In genomic region chrX:129784062-129784461, GRCm38 (mm10) we compare ENCODE assay signal across 29 mouse cellular contexts. TPM values are rescaled to one million over a fixed set of nuclear protein-coding genes. Genes with fewer than 3 reads are reported as not detected.
DNase-seq lines count a peak whose midpoint lies in the region; ATAC-seq and TF ChIP-seq lines count a peak whose summit lies in the region.
"Had no signal": no experiment of that assay in that cellular context is flagged by ENCODE, and none has a peak within 500 bp of the region (broad histone marks: within the 10 kb centered on the region; RNA-seq: fewer than 3 reads in every experiment).

No protein-coding gene starts in this region.

- no peak for ATAC-seq in kidney, embryonic 16.5 days (ENCODE audit: low FRiP score, low TSS enrichment)
- peak; percentile 34; the same call in 1 of the 2 replicates for ATAC-seq in liver, embryonic 15.5 days (ENCODE audit: insufficient read depth)
- no peak for ATAC-seq in liver, embryonic 12.5 days
- peak; percentile 77 for ATAC-seq in liver, postnatal 0 days
- ATAC-seq: forebrain, embryonic 15.5 days; hindbrain, embryonic 16.5 days had no signal

- peak; percentile 24 for DNase-seq in kidney, adult 11 months
- DNase-seq in kidney, postnatal 10 days, result peak; percentile 8
- DNase-seq in liver, postnatal 0 days, result peak; percentile 12
- no peak for DNase-seq in embryo, embryonic 10.5 days (ENCODE audit: low spot score)
- DNase-seq: adrenal gland, adult 8-10 months; cerebellum, adult 2 months; cerebellum, postnatal 25 days; embryo, embryonic 11 days; gastrocnemius, postnatal 25 days; heart, adult 11 months; layer of hippocampus, postnatal 36 days; left cerebral cortex, postnatal 4 days; lung, adult 2 months; lung, postnatal 4 days; thymus, postnatal 4 days had no signal

- 69% methylated on average over 5 of the region's 5 CpGs for WGBS in kidney, embryonic 16.5 days
- WGBS in liver, embryonic 15.5 days (ENCODE audit: insufficient replicate concordance), result 51% methylated on average over 5 of the region's 5 CpGs
- 72% methylated on average over 5 of the region's 5 CpGs for WGBS in liver, embryonic 12.5 days (ENCODE audit: insufficient replicate concordance)
- 63% methylated on average over 5 of the region's 5 CpGs for WGBS in liver, postnatal 0 days (ENCODE audit: insufficient replicate concordance)

- no peak overlapping the region for H3K4me2 ChIP-seq in kidney, embryonic 16.5 days (replicated peaks; ENCODE audit: low read depth, low read length)
- no peak overlapping the region for H3K4me2 ChIP-seq in liver, embryonic 15.5 days
- H3K4me2 ChIP-seq in liver, embryonic 12.5 days, result no peak overlapping the region
- peak overlapping the region; percentile 35; the same call in 1 of the 2 replicates for H3K4me2 ChIP-seq in liver, postnatal 0 days (ENCODE audit: low read depth, low read length)
- H3K4me2 ChIP-seq: embryonic facial prominence, embryonic 12.5 days; forebrain, embryonic 15.5 days; heart, embryonic 15.5 days; midbrain, embryonic 12.5 days; neural tube, embryonic 13.5 days had no signal

- no peak overlapping the region for H3K9ac ChIP-seq in kidney, embryonic 16.5 days (replicated peaks; ENCODE audit: low read length)
- no peak overlapping the region for H3K9ac ChIP-seq in liver, embryonic 15.5 days
- no peak overlapping the region for H3K9ac ChIP-seq in liver, embryonic 12.5 days
- no peak overlapping the region for H3K9ac ChIP-seq in liver, postnatal 0 days (replicated peaks)
- H3K9ac ChIP-seq: embryonic facial prominence, embryonic 12.5 days; forebrain, embryonic 15.5 days; heart, embryonic 15.5 days; midbrain, embryonic 12.5 days; neural tube, embryonic 13.5 days had no signal

- H3K36me3 ChIP-seq in kidney, embryonic 16.5 days (ENCODE audit: insufficient read depth, low read length), result no peaks in the 10 kb centered on the region
- H3K36me3 ChIP-seq in liver, embryonic 15.5 days (replicated peaks), result no peaks in the 10 kb centered on the region
- no peaks in the 10 kb centered on the region for H3K36me3 ChIP-seq in liver, embryonic 12.5 days
- H3K36me3 ChIP-seq in liver, postnatal 0 days (replicated peaks; ENCODE audit: insufficient read depth, low read length), result no peaks in the 10 kb centered on the region
- H3K36me3 ChIP-seq: embryonic facial prominence, embryonic 12.5 days; forebrain, embryonic 10.5 days; forebrain, embryonic 15.5 days; G1E; heart, embryonic 10.5 days; heart, embryonic 15.5 days; midbrain, embryonic 12.5 days; neural tube, embryonic 13.5 days had no signal

- no peak for TF ChIP-seq EP300 in liver, postnatal 0 days (IDR thresholded peaks at IDR 0.05; ENCODE audit: low read depth)

- H3K4me3 ChIP-seq in kidney, embryonic 16.5 days (ENCODE audit: low read length), result no peak overlapping the region
- no peak overlapping the region for H3K4me3 ChIP-seq in liver, embryonic 15.5 days (replicated peaks)
- no peak overlapping the region for H3K4me3 ChIP-seq in liver, embryonic 12.5 days
- H3K4me3 ChIP-seq in liver, postnatal 0 days (ENCODE audit: low read depth, low read length), result no peak overlapping the region
- H3K4me3 ChIP-seq: embryonic facial prominence, embryonic 12.5 days; forebrain, embryonic 10.5 days; forebrain, embryonic 15.5 days; heart, embryonic 10.5 days; heart, embryonic 15.5 days; megakaryocyte, embryonic 14.5 days; midbrain, embryonic 12.5 days; myocyte; neural tube, embryonic 13.5 days had no signal

- no peaks in the 10 kb centered on the region for H3K4me1 ChIP-seq in kidney, embryonic 16.5 days (ENCODE audit: insufficient read depth, low read length)
- H3K4me1 ChIP-seq in liver, embryonic 15.5 days (replicated peaks), result no peaks in the 10 kb centered on the region
- H3K4me1 ChIP-seq in liver, embryonic 12.5 days, result no peaks in the 10 kb centered on the region
- no peaks in the 10 kb centered on the region for H3K4me1 ChIP-seq in liver, postnatal 0 days (ENCODE audit: insufficient read depth)
- H3K4me1 ChIP-seq: embryonic facial prominence, embryonic 12.5 days; forebrain, embryonic 10.5 days; forebrain, embryonic 15.5 days; heart, embryonic 10.5 days; heart, embryonic 15.5 days; midbrain, embryonic 12.5 days; neural tube, embryonic 13.5 days had no signal

- H3K27ac ChIP-seq in kidney, embryonic 16.5 days (ENCODE audit: low read length), result no peak overlapping the region
- no peak overlapping the region for H3K27ac ChIP-seq in liver, embryonic 15.5 days (replicated peaks)
- no peak overlapping the region for H3K27ac ChIP-seq in liver, embryonic 12.5 days
- H3K27ac ChIP-seq in liver, postnatal 0 days (ENCODE audit: low read depth), result no peak overlapping the region
- H3K27ac ChIP-seq: embryonic facial prominence, embryonic 12.5 days; forebrain, embryonic 10.5 days; forebrain, embryonic 15.5 days; heart, embryonic 10.5 days; heart, embryonic 15.5 days; midbrain, embryonic 12.5 days; neural tube, embryonic 13.5 days had no signal

- no peaks in the 10 kb centered on the region for H3K27me3 ChIP-seq in kidney, embryonic 16.5 days (ENCODE audit: insufficient read depth, low read length)
- no peaks in the 10 kb centered on the region for H3K27me3 ChIP-seq in liver, embryonic 15.5 days
- H3K27me3 ChIP-seq in liver, embryonic 12.5 days (replicated peaks), result no peaks in the 10 kb centered on the region
- no peaks in the 10 kb centered on the region for H3K27me3 ChIP-seq in liver, postnatal 0 days (ENCODE audit: insufficient read depth, low read length)
- H3K27me3 ChIP-seq: embryonic facial prominence, embryonic 12.5 days; forebrain, embryonic 15.5 days; heart, embryonic 15.5 days; megakaryocyte, embryonic 14.5 days; midbrain, embryonic 12.5 days; neural tube, embryonic 13.5 days had no signal

- no peak for TF ChIP-seq CTCF in liver, postnatal 0 days (IDR thresholded peaks at IDR 0.05; ENCODE audit: low read depth)

- H3K9me3 ChIP-seq in kidney, embryonic 16.5 days (ENCODE audit: low read length), result no peaks in the 10 kb centered on the region
- H3K9me3 ChIP-seq in liver, embryonic 15.5 days (replicated peaks), result no peaks in the 10 kb centered on the region
- H3K9me3 ChIP-seq in liver, embryonic 12.5 days (replicated peaks), result no peaks in the 10 kb centered on the region
- no peaks in the 10 kb centered on the region for H3K9me3 ChIP-seq in liver, postnatal 0 days (ENCODE audit: low read length)
- H3K9me3 ChIP-seq: embryonic facial prominence, embryonic 12.5 days; forebrain, embryonic 10.5 days; forebrain, embryonic 15.5 days; G1E; heart, embryonic 10.5 days; heart, embryonic 15.5 days; megakaryocyte, embryonic 14.5 days; midbrain, embryonic 12.5 days; neural tube, embryonic 13.5 days had no signal

RNA-seq across cellular contexts. Expression of gene Diaph2, which starts 34.5 kb away (rescaled TPM):
- polyA plus RNA-seq in kidney, embryonic 16.5 days (2015; fragmentation: Nextera tagmentation; extraction: Ambion mirVana), result 4.4 and 5.2 TPM in 2 replicates
- 1.0 and 1.5 TPM in 2 replicates for polyA plus RNA-seq in liver, embryonic 15.5 days (2015; fragmentation: Nextera tagmentation; extraction: Ambion mirVana)
- 1.5 and 1.7 TPM in 2 replicates for polyA plus RNA-seq in liver, embryonic 12.5 days (2016; fragmentation: Nextera tagmentation; extraction: Ambion mirVana)
- polyA plus RNA-seq in liver, postnatal 0 days (2015; fragmentation: Nextera tagmentation; extraction: Ambion mirVana), result 1.8 and 2.4 TPM in 2 replicates
- polyA plus RNA-seq: G1E had no signal

Comparison
In these comparisons a context has a peak if more than half of its experiments do, and no peak if none do; other contexts are left out.
1. ATAC-seq: peak in liver, embryonic 15.5 days (single experiment) and liver, postnatal 0 days (single experiment); none in kidney, embryonic 16.5 days (single experiment) and liver, embryonic 12.5 days (single experiment).